Mouse (Mus musculus): ENCODE data around the gene Hadha.

The Hadha gene

DNA sequence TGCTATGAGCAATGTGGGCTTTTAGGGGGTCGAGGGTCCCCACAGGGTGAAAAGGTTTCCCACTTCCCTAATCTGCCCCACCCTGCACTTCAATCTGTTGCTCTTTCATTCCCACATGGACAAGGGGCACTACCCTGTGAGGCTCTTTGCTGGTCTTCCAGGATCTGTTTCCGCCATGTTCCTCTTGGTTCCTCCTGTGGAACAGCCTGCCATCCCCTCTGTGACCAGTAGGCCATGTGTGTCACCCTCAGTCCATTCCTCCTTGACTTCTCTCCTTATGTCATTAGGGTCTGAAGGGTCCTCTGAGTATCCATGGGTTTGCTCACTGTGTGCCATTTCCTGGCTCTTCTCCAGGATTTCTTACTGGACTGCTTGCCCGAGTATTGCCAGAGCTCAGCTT lies 43.2 kb downstream of the Hadha start:
- DNase-seq (ENCODE audit: low spot score in 2 of 2) = no peak

DNA sequence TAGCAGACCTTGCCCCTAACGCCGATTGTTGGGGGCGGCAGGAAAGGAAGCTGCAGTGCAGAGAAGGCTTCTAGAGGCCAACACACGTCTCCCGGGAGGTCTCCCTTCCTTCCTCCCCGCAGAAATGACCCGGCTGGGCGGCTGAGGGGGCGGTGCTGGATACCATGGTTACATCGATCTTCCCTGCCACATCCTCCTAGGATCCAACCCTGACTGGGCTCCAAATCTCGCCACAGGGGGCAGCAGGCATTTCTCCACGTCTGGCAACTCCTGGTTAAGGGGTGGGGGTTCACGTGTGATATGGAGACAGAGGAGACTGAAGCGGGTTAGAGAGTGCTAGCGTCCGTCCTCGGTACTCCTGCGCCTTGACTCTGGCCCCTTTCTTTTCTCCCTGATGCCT lies 43.8 kb downstream of the Hadha start:
- no peak for DNase-seq (ENCODE audit: low spot score in 2 of 2)

DNA sequence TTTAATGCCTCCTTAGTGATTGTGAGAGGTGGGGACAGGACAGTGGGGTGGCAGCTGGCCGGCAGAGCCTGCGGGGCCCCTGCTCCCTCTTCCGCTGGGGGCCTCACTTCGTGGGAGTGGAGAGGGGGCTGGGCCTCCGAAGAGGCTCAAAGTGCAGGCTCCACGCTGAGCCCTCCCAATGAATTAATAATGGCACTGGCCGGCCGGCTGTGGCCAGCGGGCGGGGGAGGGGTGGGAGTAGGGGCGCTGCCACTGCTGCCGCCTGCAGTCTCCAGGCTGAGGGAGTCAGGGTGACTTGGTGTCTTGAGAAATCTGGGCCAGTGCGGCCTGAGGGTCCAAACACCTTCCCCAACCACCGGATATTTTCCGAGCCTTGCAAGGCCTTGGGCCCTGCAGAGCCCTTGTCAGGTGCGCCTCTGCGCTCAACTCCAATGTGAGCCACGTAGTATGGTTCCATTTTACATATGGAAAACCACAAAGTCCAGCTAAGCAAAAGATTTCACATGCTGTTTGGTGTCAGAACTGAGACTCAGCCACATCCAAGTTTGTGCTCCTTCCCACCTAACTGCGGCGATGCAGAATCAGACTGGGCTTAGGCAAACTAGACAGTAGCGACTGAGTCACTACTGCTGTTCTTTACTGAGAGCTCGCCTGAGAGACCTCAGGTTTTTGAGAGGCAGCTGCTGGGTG lies 44.4 kb downstream of the Hadha start:
- no peak for DNase-seq (ENCODE audit: low spot score in 2 of 2)

DNA sequence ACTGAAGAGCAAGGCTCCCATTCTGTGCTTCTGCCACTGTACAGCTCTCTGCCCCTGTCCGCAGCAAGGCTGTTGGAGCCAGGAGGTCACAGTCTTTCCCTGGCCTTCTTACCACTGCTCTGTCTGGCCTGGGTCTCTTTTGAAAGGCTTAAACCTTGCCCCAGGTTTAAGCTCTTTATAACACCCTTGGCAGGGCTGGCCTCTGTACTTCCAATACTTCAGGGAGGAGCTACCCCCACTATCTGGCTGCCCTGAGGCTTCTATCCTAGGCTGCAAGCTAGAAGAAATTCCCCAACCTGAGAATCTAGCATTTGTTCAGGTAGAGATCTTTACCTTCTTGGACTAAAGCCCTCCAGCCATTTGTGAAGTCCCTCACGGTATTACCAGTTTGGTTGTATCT lies 45.1 kb downstream of the Hadha start:
- DNase-seq (ENCODE audit: low spot score in 2 of 2) = no peak

DNA sequence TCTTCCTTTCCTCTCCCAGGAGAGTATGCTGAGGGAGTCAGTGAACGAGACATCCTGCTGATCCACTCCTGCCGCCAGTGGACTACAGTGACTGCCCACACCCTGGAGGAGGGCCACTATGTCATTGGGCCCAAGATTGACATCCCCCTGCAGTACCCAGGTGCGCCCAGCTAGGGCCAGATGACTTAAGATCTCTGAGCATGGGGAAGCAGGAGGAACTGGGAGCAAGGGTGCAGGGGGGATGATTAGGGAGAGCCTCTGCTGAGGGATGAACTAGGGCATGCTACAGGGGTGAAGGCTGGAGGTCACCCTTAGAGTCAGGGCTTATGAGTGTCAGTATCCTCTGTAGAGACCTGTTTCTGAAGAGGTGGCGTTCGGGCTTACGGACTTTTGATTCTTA lies 46.7 kb downstream of the Hadha start:
- DNase-seq (ENCODE audit: low spot score in 2 of 2) = no peak

DNA sequence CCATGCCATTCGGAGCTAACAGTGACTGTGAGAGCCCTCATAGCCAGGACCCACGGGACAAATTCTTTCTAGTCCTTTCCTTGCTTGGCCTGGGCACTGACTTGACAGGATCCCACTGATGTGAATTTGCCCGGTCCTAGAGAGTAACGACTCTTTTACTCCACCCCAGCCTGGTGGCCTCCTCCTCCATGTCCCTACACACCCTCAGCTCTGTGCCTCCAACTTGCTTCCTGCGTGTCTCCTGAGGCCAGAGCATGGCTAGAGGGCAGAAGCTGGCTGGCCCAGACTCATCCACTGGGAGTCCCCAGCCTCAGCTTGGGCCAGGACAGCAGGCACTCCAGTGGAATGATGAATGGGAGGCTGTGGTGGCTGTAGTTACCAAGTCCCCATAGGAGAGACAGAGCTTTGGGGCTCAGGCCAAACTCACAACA lies 47.3 kb downstream of the Hadha start:
- DNase-seq (ENCODE audit: low spot score in 2 of 2) = no peak

DNA sequence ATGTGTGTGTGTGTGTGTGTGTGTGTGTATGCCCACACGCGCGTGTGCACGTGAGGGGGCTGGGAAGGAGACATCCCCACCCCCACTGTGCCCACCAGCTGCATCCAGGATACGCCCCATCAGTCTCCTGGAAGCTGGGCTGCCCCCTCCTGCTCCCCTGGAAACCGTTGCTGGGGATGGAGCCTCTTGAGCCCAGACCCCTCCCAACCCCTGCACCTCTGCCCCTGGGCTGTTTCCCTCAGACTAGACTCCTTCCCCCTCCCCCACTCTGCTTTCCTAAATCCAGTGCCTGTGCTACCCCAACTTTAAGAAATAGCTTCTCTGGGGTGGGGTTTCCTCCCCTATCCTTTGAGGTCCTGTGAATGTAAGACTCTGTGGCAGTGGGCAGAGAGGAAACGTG lies 47.8 kb downstream of the Hadha start:
- no peak for DNase-seq (ENCODE audit: low spot score in 2 of 2)

DNA sequence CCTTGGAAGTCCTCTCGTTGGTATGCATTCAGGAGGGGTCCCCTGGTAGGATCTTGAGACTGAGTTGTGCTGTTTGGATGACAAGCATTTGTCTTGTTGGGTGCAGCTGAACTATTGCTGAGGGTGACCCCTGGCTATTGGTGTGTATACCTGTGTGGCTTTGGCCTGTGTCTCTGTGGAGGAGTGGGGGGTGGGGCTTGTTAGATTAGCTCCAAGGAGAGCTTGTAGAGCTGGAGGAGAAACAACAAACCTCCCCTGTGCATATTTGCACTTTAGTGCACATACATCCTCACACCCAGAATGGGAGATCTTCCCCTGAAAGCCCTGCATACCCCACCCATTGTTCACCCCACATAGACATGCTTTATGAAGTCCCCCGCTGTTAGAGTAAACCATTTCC lies 48.2 kb downstream of the Hadha start:
- no peak for DNase-seq (ENCODE audit: low spot score in 2 of 2)

DNA sequence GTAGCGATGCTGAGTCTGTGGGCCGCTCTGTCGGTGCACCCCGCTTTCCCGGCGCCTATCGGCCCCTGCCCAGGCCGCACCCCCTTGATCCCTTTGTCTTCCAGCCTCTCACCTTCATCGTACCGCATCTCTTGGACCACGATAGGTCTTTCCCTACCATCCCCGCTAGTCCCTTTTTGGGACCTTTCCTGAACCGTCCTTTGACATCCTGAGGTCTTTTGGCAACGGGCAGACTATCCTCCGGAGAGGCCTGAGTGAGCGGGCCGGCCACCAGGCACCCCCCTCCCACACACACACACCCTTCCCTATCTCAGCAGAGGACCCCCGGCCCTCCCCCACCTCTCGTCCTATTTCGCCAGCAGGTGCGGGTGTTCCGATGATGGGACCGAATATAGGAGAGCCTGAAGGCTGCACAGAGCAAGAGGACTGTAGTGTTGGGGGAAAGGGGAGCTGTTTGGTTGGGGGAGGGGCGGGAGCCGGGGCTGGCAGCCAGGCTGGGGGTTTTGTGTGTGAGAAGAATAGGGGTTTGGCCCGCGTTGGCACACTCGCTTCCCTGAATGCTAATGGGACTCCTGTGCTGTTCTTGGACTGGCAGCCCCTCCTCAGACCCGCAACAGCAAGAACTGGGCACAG lies 49.2 kb downstream of the Hadha start, which contains the start of gene 3110082J24Rik:
Gene 3110082J24Rik, minus strand, starts transcription at position 419 of the 633 bp plus-strand sequence.
- no peak for DNase-seq (ENCODE audit: low spot score in 2 of 2)

DNA sequence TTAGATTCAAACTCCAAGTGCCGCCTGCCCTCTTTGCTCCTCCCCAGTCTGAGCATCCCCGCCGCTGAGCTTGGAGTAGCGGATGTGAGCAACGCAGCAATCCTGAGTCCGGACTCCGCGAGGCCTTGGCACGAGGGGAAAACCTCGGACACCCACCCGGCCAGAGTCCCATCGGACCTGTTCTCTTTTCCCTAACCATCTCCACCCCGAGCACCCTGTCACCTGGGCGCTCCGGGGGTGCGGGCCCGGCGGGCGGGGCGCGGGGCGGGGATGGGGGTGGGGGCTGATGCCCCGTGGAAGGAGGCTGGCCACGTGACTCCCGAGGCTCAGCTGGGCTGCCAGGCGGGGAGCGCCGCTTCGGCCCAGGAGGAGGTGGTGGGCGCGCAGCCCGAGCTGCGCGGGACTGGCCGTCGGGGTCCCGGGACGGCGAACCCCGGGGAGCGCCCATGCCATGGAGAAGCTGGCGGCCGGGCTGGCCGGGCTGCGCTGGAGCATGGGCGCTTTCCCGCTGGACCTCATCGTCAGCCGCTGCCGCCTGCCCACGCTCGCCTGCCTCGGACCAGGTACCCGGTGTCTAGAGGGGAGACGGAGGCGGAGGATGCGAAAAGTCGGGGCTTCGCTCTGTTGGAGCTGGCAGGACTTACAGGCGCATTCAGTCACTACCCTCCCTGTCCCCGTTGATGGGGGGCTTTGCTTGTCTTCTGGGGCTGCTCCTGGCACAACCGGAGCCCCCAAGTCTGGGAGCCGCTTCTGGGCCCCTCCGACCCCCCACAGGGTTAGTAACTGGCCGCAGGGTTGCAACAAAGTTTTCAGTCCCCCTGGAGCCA lies 49.9 kb downstream of the Hadha start, which contains the start of gene Garem2:
Gene Garem2, plus strand, starts transcription at position 321 of the 827 bp plus-strand sequence.
- no peak for DNase-seq (ENCODE audit: low spot score in 2 of 2)

DNA sequence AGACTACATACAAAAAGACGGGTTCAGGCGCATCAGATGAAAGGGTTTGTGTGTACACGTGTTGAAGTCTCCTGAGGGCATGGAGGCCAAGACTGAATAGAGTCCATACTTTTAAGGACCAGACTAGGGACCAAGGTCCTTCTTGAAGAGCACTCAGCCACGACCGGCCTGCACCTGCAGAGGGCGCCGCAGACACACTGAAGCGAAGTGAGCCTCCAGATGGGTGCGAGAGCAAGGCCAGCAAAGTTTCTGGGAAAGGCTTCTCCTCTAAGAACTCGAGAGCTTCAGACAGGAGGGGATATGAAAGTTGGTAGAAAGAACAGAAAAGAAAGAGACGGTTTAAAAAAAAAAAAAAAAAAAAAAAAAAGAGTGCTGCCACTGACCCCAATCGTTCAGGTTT lies 50.6 kb downstream of the Hadha start:
- DNase-seq (ENCODE audit: low spot score in 2 of 2) = peak in 1 of 2 experiments; percentile 9

DNA sequence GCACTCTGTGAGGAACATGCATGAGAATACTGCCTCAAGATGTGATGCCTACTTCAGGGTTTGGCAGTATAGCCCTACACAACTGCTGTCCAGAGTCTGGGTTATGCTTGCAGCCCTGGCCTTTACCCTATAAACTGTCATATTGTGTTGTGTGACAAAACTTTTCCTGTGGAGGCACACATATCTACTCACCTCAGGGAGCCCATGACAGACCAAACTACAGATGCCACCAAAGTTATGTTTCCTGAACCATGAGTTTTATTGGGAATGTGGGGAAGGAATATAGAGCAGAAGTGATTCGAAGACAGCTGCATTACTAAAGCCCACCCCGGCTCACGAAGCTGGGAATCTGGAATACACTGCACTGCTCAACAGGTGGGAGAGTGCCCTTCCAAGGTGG lies 51.6 kb downstream of the Hadha start:
- DNase-seq (ENCODE audit: low spot score in 2 of 2) = no peak

DNA sequence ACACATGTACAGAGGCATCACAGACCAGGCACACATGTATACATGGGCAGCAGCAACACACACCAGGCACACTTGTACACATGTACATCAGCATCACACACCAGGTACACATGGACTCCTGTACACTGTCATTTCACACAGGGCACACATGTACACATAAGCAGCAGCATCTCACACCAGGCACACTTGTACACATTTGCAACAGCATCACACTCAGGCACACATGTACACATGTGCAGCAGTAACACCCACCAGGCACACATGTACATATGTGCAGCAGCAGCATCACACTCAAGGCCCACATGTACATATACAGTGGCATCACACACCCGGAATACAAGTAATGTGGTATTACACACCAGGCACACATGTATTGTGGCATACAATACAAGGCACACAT lies 56.7 kb downstream of the Hadha start:
- DNase-seq (ENCODE audit: low spot score in 2 of 2) = no peak

DNA sequence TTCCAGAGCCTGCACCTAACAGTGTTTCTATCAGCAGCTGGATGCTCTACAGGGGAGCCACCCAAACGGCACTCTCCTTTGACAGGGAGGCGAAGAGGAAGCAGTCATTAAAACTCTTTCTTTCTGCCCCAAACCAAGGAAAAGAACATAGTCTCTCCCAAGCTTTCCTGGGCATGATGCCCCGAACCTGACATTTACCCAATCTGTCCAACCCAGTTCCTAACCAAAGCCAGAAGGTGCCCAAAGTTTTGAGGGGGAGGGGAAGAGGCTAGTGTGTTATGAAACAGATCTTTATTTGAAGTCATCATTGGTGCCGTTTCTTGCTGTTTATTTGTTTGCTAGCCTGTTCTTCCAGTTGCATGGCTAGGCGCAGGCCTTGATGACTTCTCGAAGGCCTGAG lies 59.2 kb downstream of the Hadha start:
- DNase-seq (ENCODE audit: low spot score in 2 of 2) = no peak

DNA sequence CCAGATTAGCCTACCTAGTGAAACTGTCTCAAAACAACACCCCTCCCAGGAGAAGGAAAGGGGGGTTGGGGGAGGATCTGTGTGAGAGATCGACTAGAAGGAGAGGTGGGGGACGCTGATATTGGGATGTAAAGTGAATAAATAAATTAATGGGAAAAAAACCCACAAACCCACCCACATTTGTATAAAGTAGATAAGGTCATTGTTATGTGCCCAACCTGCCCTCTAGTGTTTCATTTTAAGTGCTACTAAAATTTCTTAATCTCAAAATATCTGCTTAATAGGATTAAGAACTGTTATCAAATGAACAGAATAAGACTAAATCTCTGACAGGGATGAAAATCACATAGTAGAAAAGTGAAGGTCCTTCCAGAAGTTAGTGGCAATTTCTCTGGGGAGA lies 60.6 kb downstream of the Hadha start:
- no peak for DNase-seq (ENCODE audit: low spot score in 2 of 2)

DNA sequence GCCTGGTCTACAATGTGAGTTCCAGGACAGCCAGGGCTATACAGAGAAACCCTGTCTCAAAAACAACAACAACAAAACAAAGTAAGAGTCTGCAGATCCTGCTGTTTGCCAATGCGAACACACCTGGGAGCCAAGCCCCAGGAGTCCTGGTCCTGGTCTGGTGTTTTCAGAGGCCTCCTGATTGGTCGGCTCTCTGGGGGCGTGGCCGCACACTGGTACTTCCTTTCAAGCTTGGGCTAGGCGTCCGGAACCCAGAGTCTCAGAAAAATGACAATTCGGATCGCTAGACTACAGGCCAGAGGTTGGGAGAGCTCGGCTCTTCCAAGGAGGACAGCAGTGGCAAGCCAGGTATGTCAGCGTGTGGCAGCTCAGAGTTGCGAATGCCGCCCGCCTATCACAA lies 62.3 kb downstream of the Hadha start:
- DNase-seq (ENCODE audit: low spot score in 2 of 2) = no peak

DNA sequence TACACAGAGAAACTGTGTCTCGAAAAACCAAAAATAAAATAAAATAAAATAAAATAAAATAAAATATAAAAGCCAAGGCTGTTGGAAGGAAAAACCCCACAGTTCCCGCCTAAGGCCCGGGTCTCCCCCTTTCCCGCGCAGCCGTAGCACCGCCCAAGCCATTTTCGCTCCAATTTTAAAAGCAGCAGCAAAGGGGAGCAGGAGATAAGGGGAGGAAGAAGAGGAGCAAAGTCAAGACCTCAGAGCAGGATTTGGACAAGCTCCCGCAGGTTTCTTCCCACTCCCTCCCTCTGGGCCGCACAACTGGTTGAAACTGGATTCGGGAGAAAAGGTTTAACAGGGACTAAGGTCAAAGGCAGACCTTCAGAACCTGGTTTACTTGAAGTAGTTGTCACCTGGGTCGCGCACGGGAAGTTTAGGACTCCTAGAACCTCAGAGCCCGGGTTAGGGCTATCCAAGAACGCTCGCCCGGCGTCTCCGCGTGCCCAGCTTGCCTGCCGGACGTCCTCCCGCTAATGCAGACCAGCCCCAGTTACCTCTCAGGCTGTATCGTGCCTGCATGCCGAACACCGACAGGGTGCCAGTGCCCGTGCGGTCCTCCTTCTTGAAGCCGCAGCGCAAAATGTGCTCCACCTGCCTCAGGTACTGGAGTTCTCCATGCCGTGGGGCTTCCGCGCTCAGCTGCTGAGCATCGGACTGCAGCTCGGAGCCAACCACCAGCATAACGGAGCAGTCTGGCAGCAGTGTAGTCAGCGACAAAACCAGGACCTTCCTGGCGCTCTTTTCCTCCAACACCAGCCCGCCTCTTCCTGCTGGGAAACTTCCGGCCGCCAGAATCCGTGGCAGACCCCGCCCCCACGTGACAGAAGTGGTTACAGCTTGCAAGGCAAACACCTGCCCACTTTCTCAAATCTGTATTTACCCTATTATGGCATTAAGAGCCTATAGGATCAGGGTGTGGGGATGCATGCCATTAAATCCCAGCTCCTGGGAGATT lies 81.8 kb downstream of the Hadha start, which contains the start of gene Tyms:
Gene Tyms, minus strand, starts transcription at position 793 of the 997 bp plus-strand sequence.
- peak; percentile 63 to 69 for DNase-seq (ENCODE audit: low spot score in 2 of 2)

DNA sequence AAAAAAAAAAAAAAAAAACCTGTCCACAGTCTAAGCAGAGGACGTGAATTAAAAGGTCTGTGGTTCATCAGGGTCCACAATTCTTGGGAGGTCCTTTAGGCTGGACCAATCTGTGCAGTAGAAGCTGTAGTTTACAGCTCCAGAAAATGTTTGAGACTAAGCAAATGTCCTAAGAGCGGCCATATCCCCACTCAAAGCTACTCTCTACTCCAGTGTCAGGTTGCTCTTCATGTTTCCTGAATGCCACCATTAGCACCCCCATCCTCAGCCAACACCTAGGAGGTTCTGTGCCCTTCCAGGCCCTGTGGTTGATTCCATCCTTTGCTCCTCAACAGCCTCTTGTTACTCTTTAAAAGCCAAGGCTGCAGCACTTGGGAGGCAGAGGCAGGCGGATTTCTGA lies 82.6 kb downstream of the Hadha start:
- no peak for DNase-seq (ENCODE audit: low spot score in 2 of 2)

DNA sequence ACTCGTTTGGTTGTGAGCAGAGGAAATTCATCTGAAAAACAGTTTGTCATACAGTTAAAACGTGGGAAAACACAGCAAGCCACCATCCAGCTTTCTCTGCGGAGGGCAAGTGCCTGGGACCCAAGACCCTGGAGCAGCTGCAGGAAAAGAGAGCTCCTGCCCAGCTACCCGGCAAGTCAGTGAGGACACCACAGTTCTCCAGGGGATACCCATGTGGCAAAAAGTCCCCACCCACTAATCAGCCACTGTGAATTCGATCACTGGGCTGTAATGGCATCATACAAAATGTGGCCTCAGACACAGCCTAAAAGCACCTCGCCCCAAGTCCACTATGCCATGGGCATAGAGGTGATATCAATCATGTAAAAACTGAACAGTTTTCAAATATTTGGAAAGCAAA lies 83.3 kb downstream of the Hadha start:
- DNase-seq (ENCODE audit: low spot score in 2 of 2) = no peak
